Mouse (Mus musculus) erythroblast, embryonic 14.5 days (primary cell): ENCODE data around the gene Calml3.

Source experiments
- GATA1 ChIP-seq: IDR thresholded peaks from 2 replicates; pipeline ENCODE4 v1.6.1; 2012; ENCODE audit warnings: low read length, inconsistent platforms, mixed read lengths
- TAL1 ChIP-seq: IDR thresholded peaks from 3 replicates; pipeline ENCODE4 v1.6.1; 2012; ENCODE audit warnings: low read length, inconsistent platforms, mixed read lengths

DNA sequence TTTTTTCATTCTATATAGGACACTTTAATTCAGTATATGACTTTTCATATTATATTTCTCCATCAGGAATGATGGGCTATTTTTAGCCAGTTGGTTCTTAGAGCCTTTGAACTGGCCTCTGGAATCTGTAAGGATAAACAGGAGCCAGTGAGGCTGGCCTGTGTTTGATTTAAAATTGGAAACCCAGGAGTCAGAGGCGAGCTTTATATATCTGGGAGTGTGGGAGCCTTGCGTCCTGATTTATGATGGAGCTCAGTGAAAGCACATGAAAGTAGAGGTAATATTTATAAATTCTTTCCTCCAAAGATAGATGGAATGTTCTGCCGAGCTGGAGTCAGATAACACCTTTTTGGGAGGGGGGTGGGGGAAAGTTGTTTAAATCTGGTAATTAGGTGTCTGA lies 4.7 kb downstream of the Calml3 start:
- no peak for TF ChIP-seq TAL1
- no peak for TF ChIP-seq GATA1
